Mouse (Mus musculus) fibroblast of lung, adult 2 months (primary cell): ENCODE results near the gene Dcaf12.

Experiments
- DNase-seq: peaks from one replicate; pipeline ENCODE4 v3.0.0-alpha.2; 2011; ENCODE audit warnings: low read depth

Dcaf12 gene

GRCm38 (mm10) chr4:41314141-41315129 lies at the start of gene Dcaf12:
Gene Dcaf12, minus strand, starts transcription at chr4:41314889.
- DNase-seq: peak; percentile 85

DNA sequence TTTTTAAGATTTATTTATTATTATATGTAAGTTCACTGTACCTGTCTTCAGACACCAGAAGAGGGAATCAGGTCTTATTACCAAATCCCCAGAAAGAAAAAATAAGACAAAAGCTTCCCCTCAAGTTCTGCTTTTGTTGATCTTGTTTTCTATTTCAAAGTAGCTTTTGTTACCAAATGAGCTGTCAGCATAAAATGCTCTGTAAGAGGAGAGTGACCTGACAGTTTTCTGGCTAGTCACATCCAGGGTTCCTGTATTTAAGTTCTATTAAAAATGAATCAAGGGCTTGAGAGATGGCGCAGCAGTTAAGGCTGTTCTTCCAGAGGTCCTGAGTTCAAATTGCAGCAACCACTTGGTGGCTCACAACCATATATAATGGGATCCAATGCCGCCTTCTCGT lies 46.4 kb upstream of the Dcaf12 start:
- no peak for DNase-seq

DNA sequence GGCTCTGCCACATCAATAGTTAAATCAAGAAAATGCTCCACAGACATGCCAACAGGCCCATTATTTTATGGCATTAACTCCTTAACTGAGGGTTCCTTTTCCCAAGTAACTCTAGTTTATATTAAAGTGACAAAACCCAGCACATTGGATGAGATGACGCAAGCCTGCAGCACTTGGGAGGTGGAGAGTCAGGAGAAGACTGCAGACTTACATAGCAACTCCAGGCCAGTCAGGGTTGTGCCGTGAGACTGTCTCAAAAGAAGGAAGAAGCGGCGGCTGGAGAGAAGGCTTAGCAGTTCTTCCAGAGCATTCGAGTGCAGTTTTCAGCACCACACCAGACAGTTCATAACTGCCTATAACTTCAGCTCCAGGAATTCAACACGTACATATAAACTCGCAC lies 44.7 kb upstream of the Dcaf12 start:
- no peak for DNase-seq

DNA sequence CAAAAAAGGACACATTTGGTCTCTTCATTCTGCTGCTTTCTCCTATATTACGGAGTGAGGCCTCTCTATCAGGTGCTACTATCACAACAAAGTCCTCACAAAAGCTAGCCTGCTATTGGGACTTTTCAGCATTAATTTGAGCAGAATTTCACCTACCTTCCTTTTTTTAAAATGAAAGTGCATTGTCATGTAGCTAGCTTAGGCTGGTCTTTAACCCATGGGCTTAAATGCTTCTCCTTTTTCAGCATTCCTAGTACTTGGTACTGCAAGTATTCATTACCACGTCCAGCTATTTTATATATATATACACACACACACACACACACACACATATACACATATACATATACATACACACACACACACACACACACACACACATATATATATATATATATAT lies 44.0 kb upstream of the Dcaf12 start:
- DNase-seq: no peak

DNA sequence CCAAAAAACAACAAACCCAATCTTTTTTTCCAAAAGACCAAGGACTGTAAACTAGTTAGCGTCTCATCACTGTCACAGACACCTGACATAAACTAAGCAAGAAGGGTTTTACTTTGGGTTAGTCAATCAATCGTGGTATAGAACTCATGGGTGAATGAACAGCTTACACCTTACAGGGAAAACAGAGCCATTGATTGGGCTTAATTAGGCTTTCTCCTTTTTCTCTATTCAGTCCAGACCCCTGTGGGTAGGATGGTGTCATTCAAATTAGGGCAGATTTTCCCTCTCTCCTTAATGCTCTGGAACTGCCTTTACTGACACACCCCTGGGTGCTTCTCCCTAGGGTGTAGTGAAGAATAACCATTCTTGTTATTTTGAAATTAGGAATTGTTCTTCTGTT lies 42.5 kb upstream of the Dcaf12 start:
- no peak for DNase-seq

- no peak for DNase-seq
Measured at GRCm38 (mm10) chr4:41353265-41353664, 38.6 kb upstream of the Dcaf12 start.

DNA sequence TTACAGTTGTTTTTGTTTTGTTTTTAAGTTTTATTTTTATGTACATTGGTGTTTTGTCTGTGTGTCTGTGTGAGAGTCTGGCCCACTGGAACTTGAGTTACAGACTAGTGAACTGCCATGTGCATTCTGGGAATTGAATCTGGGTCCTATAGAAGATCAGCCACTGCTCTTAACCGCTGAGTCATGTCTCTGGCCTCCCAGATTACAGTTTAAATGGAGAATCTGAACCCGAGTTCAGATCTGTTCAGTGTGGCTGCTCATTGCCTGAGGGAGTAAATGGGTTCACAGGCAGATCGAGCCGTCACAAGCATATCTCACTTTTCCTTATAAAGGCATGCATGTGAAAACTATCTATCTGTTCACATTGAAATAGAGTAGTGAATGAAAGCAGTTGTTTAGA lies 38.1 kb upstream of the Dcaf12 start:
- no peak for DNase-seq

DNA sequence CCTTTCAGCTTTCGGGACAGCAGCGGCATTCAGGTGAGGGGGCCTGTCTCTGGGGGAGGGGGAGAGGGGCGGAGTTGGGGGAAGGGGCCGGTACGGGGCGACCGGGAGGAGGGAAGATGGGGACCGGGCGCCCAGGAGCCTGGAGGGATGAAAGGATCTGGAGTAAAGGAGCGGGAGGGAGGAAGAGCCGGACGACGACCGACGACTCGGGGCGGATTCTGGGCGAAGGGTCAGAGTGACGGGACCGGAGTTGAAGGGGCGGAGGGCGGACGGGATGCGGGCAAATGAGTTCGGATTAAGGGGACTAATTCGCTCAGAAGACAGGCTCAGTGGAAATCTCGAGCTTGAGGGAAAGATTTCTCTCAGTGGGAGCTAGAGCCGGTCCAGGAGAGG lies 34.5 kb upstream of the Dcaf12 start:
- no peak for DNase-seq

DNA sequence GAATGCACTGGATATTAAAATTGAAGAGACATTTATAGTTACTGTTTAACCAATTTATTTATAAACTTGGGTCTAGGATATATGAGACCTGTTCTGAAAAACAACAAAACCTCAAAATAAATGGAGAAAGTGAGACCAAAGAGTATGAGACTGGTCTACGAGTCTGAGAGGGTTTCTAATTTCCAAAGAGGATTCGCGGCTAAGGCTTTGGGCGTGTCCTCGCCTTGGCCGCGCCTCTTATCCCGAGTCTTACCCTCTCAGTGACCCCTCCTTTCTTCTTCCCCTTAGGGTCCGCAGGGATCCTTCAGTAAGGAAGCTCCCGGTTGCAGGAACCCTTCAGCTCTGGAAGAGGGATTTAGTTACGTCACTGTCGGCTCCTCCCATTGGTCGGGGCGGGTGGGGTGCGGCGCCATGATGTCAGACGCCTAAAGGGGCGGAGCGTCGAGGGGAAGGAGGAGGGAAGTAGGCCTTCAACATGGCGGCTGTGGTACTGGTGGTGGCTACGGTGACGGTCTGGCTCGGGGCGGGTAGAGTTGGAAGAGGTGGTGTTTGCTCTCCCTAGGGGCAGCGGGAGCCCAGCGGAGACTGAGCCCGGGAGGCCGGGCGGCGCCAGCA lies 34.0 kb upstream of the Dcaf12 start, which contains the start of gene Ubap1:
Ubap1 (plus strand) TSS at position 413 of the 615 bp plus-strand sequence.
- peak; percentile 90 for DNase-seq

- no peak for DNase-seq
Measured at GRCm38 (mm10) chr4:41347839-41348238, 33.1 kb upstream of the Dcaf12 start.

DNA sequence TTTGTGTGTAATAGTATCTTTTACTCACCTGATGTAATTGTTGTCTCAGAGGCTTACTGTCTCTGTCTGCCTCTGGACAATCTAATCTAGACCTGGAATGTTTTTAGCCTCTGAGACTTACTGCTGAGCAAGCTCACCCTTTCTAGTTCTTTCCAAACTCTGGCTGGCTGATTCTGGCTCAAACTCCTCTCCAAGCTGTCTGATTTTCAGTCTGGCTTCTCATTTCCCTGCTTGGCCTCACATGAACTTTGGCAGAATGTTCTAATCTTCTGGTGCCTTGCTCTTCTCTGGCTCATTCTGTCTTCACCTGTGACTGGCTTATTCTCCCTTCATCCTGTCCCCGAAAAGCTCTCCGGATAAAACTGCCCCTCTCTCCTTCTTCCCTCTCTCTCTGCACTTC lies 31.3 kb upstream of the Dcaf12 start:
- no peak for DNase-seq

DNA sequence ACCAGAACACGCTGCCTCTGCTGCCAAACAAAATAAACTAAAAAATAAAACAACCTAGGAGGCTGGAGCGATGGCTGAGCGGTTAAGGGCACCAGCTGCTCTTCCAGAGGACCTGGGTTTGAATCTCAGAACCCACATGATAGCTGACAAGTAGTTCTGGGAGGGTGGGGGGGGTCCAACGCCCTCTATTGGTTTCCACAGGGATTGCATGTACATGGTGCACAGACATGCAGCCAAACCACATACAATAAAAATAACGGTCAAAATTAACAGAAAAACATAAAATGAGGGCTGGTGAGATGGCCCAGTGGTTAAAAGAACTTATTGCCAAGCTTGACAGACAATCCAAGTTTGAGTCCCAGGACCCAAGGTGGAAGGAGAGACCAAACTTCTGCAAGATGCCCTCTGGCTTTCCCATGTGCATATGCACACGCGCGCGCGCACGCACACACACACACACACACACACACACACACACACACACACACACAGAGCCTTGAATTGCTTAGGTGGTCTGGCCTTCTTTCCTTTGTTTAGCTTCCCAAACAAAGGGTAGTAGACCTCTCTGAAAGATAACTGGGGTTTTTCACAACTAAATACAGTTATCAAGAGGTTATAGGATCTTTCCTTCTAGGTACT lies 26.3 kb upstream of the Dcaf12 start:
- DNase-seq: no peak

DNA sequence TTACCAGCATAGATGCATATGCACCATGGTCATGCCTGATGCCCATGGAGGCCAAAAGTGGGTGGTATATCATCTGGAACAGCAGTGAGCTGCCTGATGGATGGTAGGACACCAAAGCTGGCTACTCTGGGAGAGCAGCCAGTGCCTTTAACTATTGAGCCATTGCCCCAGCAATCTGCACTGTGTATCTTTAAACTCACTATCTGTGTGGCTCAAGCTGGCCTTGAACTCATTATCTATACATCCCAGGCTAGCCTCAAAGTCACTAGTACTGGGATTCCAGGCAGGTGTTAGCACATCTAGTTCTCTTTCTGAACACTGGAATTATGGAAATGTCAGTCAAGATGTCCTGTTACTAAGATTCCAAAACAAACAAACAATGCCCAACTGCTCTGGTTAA lies 21.9 kb upstream of the Dcaf12 start:
- no peak for DNase-seq

DNA sequence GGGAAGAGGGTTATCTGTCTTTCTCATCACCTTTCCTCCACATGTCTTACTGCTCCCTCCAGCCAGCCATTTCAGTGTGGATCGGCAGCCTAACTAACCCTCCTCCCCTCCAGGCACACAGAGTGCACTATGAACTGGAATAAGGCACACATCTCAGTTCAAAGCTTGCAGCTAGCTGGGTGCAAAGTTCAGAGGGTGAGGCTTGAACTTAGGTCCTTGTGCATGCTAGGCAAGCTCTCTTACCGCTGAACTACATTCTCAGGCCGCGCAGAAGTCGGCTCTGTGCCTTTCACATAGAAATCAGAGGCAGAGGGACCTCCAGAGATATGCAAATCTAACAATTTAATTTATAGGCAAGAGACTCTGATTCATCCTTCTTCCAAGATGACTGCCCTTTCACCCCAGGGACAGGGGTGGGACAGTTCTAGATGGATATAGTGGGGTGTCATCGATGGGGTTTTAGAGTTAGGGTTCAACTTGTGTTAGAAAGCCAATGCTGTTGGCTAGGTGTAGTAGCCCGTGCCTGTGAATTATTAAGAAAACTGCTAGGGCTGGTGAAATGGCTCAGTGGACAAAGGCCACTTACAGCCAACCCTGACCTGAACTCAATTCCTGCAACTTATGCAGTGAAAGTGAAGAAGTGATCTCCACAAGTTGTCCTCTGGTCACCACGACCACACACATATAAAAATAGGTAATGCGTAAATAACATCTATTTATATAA lies 17.2 kb upstream of the Dcaf12 start:
- no peak for DNase-seq

DNA sequence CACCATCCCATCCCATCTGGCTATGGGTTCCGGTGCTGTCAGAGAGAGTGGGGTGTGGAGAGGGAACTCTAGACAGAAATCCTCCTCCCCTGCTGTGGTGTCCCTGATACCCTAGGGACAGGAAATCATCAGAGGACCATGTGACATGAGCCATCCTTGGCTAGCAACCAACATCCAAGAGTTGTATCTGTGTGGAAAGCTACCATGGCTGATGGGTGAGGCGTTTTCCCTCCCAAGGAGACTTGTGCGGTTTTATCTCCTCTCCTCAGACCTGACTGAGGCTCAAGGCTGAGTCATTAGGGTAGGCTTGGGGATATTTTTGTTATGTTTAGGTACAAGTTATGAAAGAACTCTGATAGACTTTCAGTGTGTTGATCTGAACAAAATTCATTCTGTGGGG lies 16.4 kb upstream of the Dcaf12 start:
- no peak for DNase-seq

GRCm38 (mm10) chr4:41329481-41329880 lies 14.8 kb upstream of the Dcaf12 start:
- DNase-seq: no peak

DNA sequence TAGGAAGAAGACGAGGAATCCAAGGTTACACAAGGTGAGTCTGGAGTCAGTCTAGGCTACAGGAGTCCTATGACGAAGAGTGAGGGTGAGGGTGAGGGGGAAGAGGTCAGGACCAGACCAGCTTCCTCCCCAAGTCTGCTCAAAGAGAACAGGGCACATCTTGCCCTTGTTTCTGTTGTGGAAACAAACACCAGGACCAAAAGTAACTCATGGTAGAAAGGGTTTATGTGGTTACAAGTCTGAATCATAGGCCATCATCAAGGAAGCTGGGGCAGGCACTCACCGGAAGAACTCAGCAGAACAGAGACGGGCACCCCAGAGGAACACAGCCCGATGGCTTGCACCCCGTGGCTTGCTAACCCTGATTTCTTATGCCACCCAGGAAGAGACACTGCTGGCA lies 12.2 kb upstream of the Dcaf12 start:
- DNase-seq: no peak

DNA sequence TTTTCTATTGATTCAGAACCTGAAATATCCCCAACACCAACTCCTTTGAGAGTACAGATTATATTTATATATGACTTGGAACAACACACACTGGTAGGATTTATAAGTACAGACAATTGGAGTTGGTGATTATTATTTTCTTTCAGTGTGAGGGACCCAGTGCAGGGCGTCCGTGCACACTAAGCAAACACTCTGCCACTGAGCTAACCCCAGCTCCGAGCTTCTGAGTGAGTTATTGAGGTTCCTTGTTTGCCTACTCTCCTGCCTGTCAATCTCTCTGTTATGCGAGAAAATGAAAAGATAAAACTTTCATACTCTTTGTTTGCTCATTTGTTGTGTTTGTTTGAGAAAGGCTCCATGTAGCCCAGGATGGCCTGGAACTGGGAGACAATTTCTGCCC lies 6.3 kb upstream of the Dcaf12 start:
- DNase-seq: no peak

GRCm38 (mm10) chr4:41318267-41318666 lies 3.6 kb upstream of the Dcaf12 start:
- DNase-seq: no peak

DNA sequence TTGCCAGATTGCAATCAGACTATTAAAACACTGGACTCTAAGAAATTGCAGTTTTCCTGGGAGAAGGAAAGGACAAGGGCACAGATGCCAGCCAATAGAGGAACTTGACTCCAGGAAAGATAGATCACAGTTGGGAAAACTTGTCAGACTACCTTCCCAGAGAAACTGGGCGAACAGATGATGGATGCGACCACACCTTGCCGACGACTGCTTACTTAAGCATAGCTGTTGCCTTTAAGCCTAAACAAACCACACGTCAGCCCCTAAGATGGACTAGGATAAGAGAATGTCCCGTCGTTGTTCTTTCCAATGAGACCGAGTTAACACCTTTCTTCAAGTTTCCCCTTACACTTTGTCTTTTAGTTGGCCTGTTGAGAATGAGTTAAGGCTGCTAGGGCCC lies 484 bp upstream of the Dcaf12 start:
- no peak for DNase-seq

DNA sequence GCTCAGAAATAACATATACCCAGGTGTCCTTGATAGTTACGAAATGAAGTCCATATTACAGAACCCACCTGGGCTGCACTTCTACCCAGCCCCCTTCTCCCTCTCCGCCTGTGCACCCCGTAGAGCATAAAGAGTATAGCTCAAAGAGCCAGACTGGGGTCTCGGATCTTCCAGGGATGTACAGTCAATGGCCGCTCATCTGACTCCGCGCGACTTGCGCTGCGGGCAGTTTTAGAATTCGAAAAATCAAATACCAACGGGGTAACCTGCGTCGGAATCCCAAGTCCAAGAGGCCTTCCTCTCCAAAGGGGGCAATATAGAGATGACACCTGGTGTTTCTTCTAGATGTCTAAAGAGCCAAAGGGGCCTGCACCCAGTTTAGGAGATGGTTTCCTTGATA lies 967 bp downstream of the Dcaf12 start:
- no peak for DNase-seq
